Mouse (Mus musculus) E14TG2a.4 (cell line): ENCODE measurements around the gene AI464131.

ENCODE experiments used
- H3K27me3 ChIP-seq: 2 replicates; pipeline ENCODE4 v1.6.1; 2014; ENCODE audit warnings: low read length, control low read depth; ENCODE audit not compliant: insufficient read depth
- H3K36me3 ChIP-seq: 2 replicates; pipeline ENCODE4 v1.6.1; 2014; ENCODE audit warnings: low read length, control low read depth; ENCODE audit not compliant: insufficient read depth
- H3K4me1 ChIP-seq: replicated peaks from 2 replicates; pipeline ENCODE4 v1.6.1; 2014; ENCODE audit warnings: low read depth, low read length, control low read depth
- H3K4me3 ChIP-seq: replicated peaks from 2 replicates; pipeline ENCODE4 v1.5.1; 2014; ENCODE audit warnings: mild to moderate bottlenecking, low read length
- H3K9me3 ChIP-seq: 2 replicates; pipeline ENCODE4 v1.6.1; 2014; ENCODE audit warnings: low read length, control low read depth
- CTCF ChIP-seq: conservative IDR thresholded peaks from 2 replicates; pipeline ENCODE4 v1.5.1; 2014; ENCODE audit warnings: low read length
- NANOG ChIP-seq: IDR thresholded peaks from 2 replicates; pipeline ENCODE4 v1.6.1; 2014; ENCODE audit warnings: borderline replicate concordance, low read length, mixed read lengths
- POU5F1 ChIP-seq: IDR thresholded peaks from 2 replicates; pipeline ENCODE4 v1.6.1; 2014; ENCODE audit warnings: low read length, borderline replicate concordance

Gene AI464131

GRCm38 (mm10) chr4:41494378-41494777 is 8.5 kb downstream of the AI464131 start:
- TF ChIP-seq NANOG: no peak
- TF ChIP-seq CTCF: no peak
- no peak for TF ChIP-seq POU5F1
- no peak overlapping the region for H3K4me3 ChIP-seq
- H3K4me1 ChIP-seq: peaks cover 34% of the 10 kb centered on the region
- H3K27me3 ChIP-seq: peaks cover 60% of the 10 kb centered on the region
- peaks cover 24% of the 10 kb centered on the region for H3K36me3 ChIP-seq
- H3K9me3 ChIP-seq: no peaks in the 10 kb centered on the region

- no peaks in the 10 kb centered on the region for H3K9me3 ChIP-seq
- peaks cover 24% of the 10 kb centered on the region for H3K36me3 ChIP-seq
- no peak for TF ChIP-seq CTCF
- no peak for TF ChIP-seq NANOG
- no peak for TF ChIP-seq POU5F1
- peaks cover 56% of the 10 kb centered on the region for H3K27me3 ChIP-seq
- peaks cover 26% of the 10 kb centered on the region for H3K4me1 ChIP-seq
- H3K4me3 ChIP-seq: no peak overlapping the region
These were observed 9.3 kb downstream of the AI464131 start for GRCm38 (mm10) chr4:41493464-41494116.

DNA sequence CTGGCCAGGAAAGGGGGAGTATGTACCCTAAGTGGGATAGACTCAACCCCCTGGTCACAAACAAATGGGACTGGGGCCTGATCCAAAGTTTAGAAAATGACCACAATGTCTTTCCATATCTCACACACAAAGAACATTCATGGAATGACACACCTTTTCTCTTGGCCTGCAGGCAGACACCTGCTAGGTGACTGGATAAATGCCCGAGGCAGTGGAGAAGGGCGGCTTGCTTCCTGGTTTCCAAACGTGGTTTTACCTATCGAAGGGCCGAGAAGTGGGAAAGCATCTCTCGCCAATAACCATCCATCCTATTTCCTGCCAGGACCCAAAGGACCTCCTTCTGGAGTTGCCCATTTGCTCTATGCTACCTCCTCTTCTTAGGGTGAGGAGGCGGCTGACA is 9.9 kb downstream of the AI464131 start:
- peaks cover 24% of the 10 kb centered on the region for H3K36me3 ChIP-seq
- H3K9me3 ChIP-seq: no peaks in the 10 kb centered on the region
- TF ChIP-seq POU5F1 (no peak), CTCF (no peak), NANOG (no peak)
- no peak overlapping the region for H3K4me3 ChIP-seq
- H3K27me3 ChIP-seq: peaks cover 53% of the 10 kb centered on the region
- H3K4me1 ChIP-seq: peaks cover 23% of the 10 kb centered on the region

DNA sequence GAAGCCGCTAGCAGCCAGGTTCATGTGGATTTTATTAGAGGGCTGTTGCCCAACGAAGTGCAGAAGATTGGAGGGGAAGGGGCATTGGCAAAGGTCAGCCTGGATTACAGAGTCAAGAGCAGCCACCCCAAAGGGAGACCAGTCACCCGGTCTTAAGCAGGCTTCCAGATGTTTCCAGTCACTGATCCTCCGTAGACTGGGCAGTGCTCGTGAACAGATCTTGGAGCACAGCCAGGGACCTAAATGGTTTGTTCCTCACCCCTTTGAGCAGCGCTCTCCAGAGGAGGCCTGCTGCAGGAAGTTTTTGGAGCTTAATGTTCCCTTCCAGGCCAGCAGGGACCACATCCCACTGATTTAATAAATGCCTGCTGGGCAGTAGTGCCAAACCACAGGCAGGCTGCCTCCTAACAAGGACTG is 21.3 kb downstream of the AI464131 start:
- H3K9me3 ChIP-seq: no peaks in the 10 kb centered on the region
- H3K4me3 ChIP-seq: no peak overlapping the region
- peaks cover 15% of the 10 kb centered on the region; the same call in 1 of the 2 replicates for H3K4me1 ChIP-seq
- H3K27me3 ChIP-seq: peaks cover 4% of the 10 kb centered on the region
- H3K36me3 ChIP-seq: peaks cover 49% of the 10 kb centered on the region
- no peak for TF ChIP-seq CTCF
- no peak for TF ChIP-seq NANOG
- no peak for TF ChIP-seq POU5F1

DNA sequence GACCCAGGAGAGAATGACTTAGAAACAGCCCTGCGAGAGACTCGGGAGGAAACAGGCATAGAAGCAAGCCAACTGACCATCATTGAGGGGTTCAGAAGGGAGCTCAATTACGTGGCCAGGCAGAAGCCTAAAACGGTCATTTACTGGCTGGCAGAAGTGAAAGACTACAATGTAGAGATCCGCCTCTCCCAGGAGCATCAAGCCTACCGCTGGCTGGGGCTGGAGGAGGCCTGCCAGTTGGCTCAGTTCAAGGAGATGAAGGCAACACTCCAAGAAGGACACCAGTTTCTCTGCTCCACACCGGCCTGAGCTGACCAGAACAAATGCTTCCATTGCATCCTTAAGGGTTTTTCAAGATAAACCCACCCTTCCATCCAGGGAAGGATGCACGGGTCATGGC is 22.6 kb downstream of the AI464131 start:
- no peak for TF ChIP-seq NANOG
- TF ChIP-seq CTCF: no peak
- TF ChIP-seq POU5F1: no peak
- H3K36me3 ChIP-seq: peaks cover 49% of the 10 kb centered on the region
- H3K27me3 ChIP-seq: no peaks in the 10 kb centered on the region
- no peaks in the 10 kb centered on the region for H3K9me3 ChIP-seq
- H3K4me1 ChIP-seq: peaks cover 15% of the 10 kb centered on the region; the same call in 1 of the 2 replicates
- H3K4me3 ChIP-seq: no peak overlapping the region

DNA sequence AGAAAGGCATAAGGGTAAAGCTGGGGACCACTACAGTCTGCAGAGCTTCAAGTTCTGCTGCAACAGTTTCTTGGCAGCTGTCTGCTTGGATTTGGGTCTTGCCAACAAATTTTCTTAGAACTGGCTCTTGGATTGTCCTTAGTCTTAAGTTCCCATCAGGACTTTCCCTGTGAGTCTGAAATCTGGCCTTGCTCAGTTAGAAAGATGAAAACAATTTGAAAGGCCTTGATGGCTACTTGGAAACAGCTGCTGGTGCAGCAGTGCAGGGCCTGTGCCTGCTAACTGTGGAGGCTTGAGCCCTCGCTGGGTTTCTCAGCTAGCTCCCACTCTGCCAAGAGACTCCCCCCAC is 23.4 kb downstream of the AI464131 start:
- peaks cover 18% of the 10 kb centered on the region for H3K4me1 ChIP-seq
- H3K9me3 ChIP-seq: no peaks in the 10 kb centered on the region
- TF ChIP-seq CTCF (no peak), NANOG (no peak), POU5F1 (no peak)
- no peak overlapping the region for H3K4me3 ChIP-seq
- no peaks in the 10 kb centered on the region for H3K27me3 ChIP-seq
- peaks cover 49% of the 10 kb centered on the region for H3K36me3 ChIP-seq

DNA sequence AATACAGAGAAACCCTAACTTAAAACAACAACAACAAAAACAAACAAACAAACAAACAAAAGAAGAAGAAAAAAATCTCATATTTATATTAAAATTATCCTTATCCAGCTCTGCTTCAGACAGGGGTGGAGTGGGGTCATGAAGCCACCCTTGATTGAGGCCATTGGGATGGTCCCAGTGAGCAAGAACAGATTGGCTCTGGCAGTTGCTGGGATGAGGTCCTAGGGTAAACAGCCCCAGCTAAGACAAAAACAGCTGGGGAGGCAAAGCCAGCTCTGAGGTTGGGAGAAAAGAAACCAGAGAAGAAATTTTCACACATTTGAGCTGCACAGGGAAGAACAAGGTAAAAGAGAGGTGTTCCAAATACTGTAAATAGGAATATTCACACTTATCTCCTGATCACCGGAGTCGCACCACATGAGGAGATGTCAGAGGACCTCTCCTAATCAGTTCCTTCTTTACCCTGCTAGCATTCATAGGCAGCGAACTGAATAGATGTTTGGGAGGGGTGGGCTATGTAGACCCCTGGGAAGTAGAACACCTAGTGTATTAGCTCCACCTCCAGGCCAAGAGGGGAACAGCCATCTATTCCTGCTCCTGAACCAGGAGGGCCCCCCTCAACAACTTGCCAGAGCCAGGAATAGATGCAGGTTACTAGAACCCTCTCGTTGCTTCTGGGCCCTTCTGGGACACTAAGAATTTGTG is 24.0 kb downstream of the AI464131 start:
- no peaks in the 10 kb centered on the region for H3K27me3 ChIP-seq
- H3K4me1 ChIP-seq: peaks cover 22% of the 10 kb centered on the region
- H3K36me3 ChIP-seq: peaks cover 49% of the 10 kb centered on the region
- no peak for TF ChIP-seq POU5F1
- no peak for TF ChIP-seq NANOG
- TF ChIP-seq CTCF: peak; percentile 46
- H3K9me3 ChIP-seq: no peaks in the 10 kb centered on the region
- no peak overlapping the region for H3K4me3 ChIP-seq

DNA sequence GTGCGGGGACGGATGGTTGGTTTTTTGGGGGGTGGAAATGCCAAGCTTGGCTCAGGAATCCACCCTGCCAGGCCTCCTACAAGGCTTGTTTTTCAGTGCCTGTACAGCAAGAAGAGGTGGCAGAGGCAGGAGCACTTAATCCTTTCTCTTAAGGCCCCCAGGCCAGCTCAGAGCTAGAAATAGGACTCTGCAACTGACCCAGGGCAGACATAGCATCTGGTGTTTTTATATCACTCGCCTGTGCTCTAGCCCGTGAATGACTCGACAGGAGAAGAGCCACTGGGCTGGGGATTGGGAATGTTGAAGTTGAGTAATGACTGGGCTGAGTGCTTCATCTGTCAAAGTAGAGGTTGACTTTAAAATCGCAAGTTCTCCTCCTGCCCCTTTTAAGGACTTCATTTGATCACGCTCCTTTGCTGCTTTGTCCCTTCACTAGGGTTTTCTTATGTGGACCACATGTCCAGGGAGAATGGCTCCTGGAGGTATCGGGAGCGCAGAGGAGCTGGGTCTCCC is 25.2 kb downstream of the AI464131 start:
- H3K4me1 ChIP-seq: peaks cover 22% of the 10 kb centered on the region
- no peaks in the 10 kb centered on the region for H3K9me3 ChIP-seq
- no peak for TF ChIP-seq POU5F1
- TF ChIP-seq CTCF: no peak
- TF ChIP-seq NANOG: no peak
- H3K4me3 ChIP-seq: no peak overlapping the region
- H3K27me3 ChIP-seq: no peaks in the 10 kb centered on the region
- H3K36me3 ChIP-seq: peaks cover 49% of the 10 kb centered on the region
